Mouse (Mus musculus) olfactory bulb, adult 2 months (tissue): ENCODE measurements around the gene Gm9972. TPM values are rescaled to one million over a fixed set of nuclear protein-coding genes. Genes with fewer than 3 reads are reported as not detected.

ENCODE experiments used
- H3K27ac ChIP-seq: fragments of 200-500 bp; 2 replicates; pipeline ENCODE4 v1.5.1; 2012; ENCODE audit warnings: low read depth, low read length; ENCODE audit not compliant: insufficient read depth
- H3K4me1 ChIP-seq: fragments of 200-500 bp; 2 replicates; pipeline ENCODE4 v1.6.1; 2012; ENCODE audit warnings: low read length; ENCODE audit not compliant: control insufficient read depth, insufficient read depth
- H3K4me3 ChIP-seq: fragments of 200-500 bp; 2 replicates; pipeline ENCODE4 v1.5.1; 2012; ENCODE audit warnings: mild to moderate bottlenecking, low read depth, low read length, moderate library complexity; ENCODE audit not compliant: insufficient read depth
- CTCF ChIP-seq: fragments of 200-500 bp; IDR thresholded peaks from 2 replicates; pipeline ENCODE4 v1.5.1; 2012; ENCODE audit warnings: low read depth, mild to moderate bottlenecking, low read length, moderate library complexity; ENCODE audit not compliant: insufficient read depth
- POLR2A ChIP-seq: fragments of 200-500 bp; IDR thresholded peaks from 2 replicates; pipeline ENCODE4 v1.6.1; 2012; ENCODE audit warnings: mild to moderate bottlenecking, low read depth, low read length, moderate library complexity; ENCODE audit not compliant: insufficient read depth
- WGBS: fragments of 180-500 bp; shearing (Covaris S2); methylation state at CpG from one replicate; pipeline ENCODE4 v1.1.7; 2018; 5-methylcytosine and 5-hydroxymethylcytosine counted together
- polyA plus RNA-seq: library from polyadenylated mRNA; stranded (reverse); fragments of >200 nt; gene quantifications from 2 replicates; pipeline ENCODE4 v1.2.4, GENCODE M21; 2012; ENCODE audit warnings: low replicate concordance; ENCODE audit not compliant: missing spikeins, insufficient read depth, insufficient read length

Gene Gm9972
- polyA plus RNA-seq, 1 experiment, result not detected

GRCm38 (mm10) chr11:43059437-43059970, 24.0 kb downstream of the Gm9972 start:
- TF ChIP-seq CTCF, result no peak
- TF ChIP-seq POLR2A, result no peak
- H3K4me1 ChIP-seq, result peaks cover 2% of the 10 kb centered on the region; the same call in 1 of the 2 replicates
- H3K27ac ChIP-seq, result no peak overlapping the region
- H3K4me3 ChIP-seq, result no peak overlapping the region
- WGBS, result 13% methylated on average over 5 of the region's 5 CpGs

- H3K4me3 ChIP-seq, result no peak overlapping the region
- H3K4me1 ChIP-seq, result peaks cover 2% of the 10 kb centered on the region; the same call in 1 of the 2 replicates
- H3K27ac ChIP-seq, result no peak overlapping the region
- TF ChIP-seq CTCF (no peak), POLR2A (no peak)
- 18% methylated on average over 3 of the region's 3 CpGs for WGBS
These were observed 26.7 kb downstream of the Gm9972 start for GRCm38 (mm10) chr11:43062286-43062685.

- H3K27ac ChIP-seq, result no peak overlapping the region
- no peak for TF ChIP-seq CTCF
- no peak for TF ChIP-seq POLR2A
- 80% methylated on average over 8 of the region's 8 CpGs for WGBS
These were observed 50.9 kb downstream of the Gm9972 start for GRCm38 (mm10) chr11:43086309-43087050.

More at GRCm38 (mm10) chr11:43086309-43087050, 50.9 kb downstream of the Gm9972 start:
- H3K4me1 ChIP-seq, result no peaks in the 10 kb centered on the region
- H3K4me3 ChIP-seq, result no peak overlapping the region

Other genes with a start within 250 kb of the Gm9972 start
- not detected in 2 replicates for gene Atp10b, start 114.1 kb downstream of the Gm9972 start, polyA plus RNA-seq